Mouse (Mus musculus): ENCODE measurements at regions not wholly inside any gene's neighbourhood (a gene's known extent, or its start where the extent isn't known, plus 50 kb on each side); places are given as distances from the start of the nearest gene placed in this dataset.

DNA sequence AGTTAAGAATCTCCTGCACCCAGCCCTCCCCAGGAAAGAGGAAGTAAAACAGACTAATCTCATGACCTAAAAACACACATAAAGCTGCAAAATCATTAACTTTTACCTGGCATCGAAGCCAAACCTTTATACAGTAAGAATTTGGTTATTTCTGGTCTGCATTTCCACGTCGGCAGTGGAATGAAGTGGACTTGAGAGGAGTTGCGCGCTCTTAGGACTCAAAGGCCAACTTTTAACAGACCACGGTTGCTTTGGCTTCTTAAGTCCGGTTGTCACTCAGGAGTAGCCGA, 159.2 kb upstream of the Nrip1 start:
- H3K4me1 ChIP-seq (ENCODE audit: insufficient read depth): no peaks in the 10 kb centered on the region
- WGBS: 94% methylated on average over 8 of the region's 8 CpGs
- H3K36me3 ChIP-seq (ENCODE audit: insufficient read depth): no peaks in the 10 kb centered on the region
- ATAC-seq (no peak), DNase-seq (no peak)
- H3K27me3 ChIP-seq (ENCODE audit: insufficient read depth, low read length): no peaks in the 10 kb centered on the region
- TF ChIP-seq CTCF (IDR thresholded peaks at IDR 0.05; ENCODE audit: low read depth): no peak
- H3K9me3 ChIP-seq (ENCODE audit: low read length): no peaks in the 10 kb centered on the region
- no peak overlapping the region for H3K4me2 ChIP-seq (ENCODE audit: low read depth)
- no peak overlapping the region for H3K9ac ChIP-seq
- H3K4me3 ChIP-seq (ENCODE audit: low read depth, low read length): no peak overlapping the region
- no peak overlapping the region for H3K27ac ChIP-seq (ENCODE audit: low read depth, low read length)

DNA sequence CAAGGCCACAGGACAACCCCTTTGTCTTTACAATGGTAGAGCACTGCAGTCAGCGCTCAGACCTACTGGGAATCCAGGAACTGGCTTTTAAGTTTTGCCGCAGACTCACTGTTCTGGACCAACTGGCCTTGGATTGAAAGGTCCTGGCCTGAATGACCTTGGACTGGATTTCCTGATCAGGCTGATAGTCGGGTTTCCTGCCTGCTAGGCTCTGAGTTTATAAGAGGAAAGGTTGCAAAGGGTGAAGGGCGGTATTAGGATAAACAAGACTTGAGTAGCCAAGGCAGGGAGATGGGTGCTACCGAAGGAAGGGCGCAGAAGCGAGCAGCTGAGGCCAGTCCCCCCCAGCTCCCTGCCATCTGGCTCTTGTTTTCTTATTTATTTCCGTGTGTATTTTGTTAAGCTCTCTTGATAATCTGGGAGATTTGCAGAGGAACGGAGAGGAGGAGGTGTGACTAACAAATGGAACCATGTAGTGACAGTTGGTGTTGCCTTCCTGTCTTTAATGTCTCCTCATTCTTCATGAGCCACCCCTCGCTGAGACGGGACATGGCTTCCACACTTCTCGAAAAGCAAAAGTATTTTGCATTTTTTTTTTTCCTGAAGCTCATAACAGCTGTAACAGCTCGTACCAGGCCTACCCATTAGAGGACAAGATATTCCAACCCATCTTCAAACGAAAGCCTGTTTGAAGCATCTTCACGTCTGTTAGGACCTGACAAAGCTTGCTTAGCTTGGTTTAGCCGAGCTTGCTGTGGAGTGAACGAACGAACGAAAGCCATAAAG, 158.7 kb upstream of the Nrip1 start:
- Histone ChIP-seq H3K4me3 (ENCODE audit: low read depth, low read length) (no peak overlapping the region), H3K9me3 (ENCODE audit: low read length) (no peaks in the 10 kb centered on the region), H3K4me2 (ENCODE audit: low read depth) (no peak overlapping the region), H3K36me3 (ENCODE audit: insufficient read depth) (no peaks in the 10 kb centered on the region), H3K27ac (ENCODE audit: low read depth, low read length) (no peak overlapping the region), H3K27me3 (ENCODE audit: insufficient read depth, low read length) (no peaks in the 10 kb centered on the region), H3K4me1 (ENCODE audit: insufficient read depth) (no peaks in the 10 kb centered on the region), H3K9ac (no peak overlapping the region)
- no peak for DNase-seq
- no peak for ATAC-seq
- 81% methylated on average over 19 of the region's 19 CpGs for WGBS
- TF ChIP-seq CTCF (IDR thresholded peaks at IDR 0.05; ENCODE audit: low read depth): no peak

DNA sequence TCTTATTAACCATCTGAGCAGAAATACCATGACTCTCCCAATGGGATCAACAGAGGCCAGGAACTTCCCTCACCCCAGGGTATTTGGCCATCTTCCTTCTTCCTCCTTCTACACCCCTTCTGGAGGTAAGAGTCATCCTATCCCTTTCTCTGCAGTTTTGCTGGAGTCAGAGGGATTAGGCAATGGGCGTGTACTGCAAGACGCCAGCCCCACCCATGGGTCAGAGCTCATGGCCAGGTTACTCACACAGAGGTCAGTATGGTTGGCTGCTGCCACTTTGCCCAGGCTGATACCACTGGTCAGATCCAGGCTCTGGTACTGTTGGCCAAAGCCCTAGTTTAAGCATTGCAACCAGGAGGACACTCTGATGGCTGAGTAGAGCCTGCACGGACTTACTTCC, 157.3 kb upstream of the Nrip1 start:
- no peak overlapping the region for H3K9ac ChIP-seq
- no peaks in the 10 kb centered on the region for H3K27me3 ChIP-seq (ENCODE audit: insufficient read depth, low read length)
- ATAC-seq (no peak), DNase-seq (no peak)
- no peaks in the 10 kb centered on the region for H3K36me3 ChIP-seq (ENCODE audit: insufficient read depth)
- no peaks in the 10 kb centered on the region for H3K4me1 ChIP-seq (ENCODE audit: insufficient read depth)
- TF ChIP-seq CTCF (IDR thresholded peaks at IDR 0.05; ENCODE audit: low read depth): no peak
- no peak overlapping the region for H3K4me2 ChIP-seq (ENCODE audit: low read depth)
- no peak overlapping the region for H3K27ac ChIP-seq (ENCODE audit: low read depth, low read length)
- WGBS: 94% methylated on average over 3 of the region's 3 CpGs
- H3K4me3 ChIP-seq (ENCODE audit: low read depth, low read length): no peak overlapping the region
- H3K9me3 ChIP-seq (ENCODE audit: low read length): no peaks in the 10 kb centered on the region

DNA sequence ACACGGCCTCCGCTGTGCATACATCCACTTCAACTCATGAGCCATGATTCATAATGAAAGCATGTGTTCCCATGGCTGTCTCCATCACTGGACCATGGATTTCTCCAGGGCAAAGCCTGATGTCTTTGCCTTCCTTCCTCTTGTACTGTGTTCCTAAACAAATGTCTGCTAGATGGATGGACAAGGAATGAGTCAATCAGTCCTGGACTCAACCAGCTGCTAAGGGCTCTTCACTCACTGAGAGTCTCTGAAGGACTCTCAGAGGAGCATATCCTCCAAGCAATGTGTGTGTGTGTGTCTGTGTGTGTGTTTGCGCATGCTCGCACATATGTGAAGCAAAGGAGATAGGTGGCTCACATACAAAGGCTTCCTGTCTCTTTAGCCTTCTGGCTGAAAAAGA, 156.0 kb upstream of the Nrip1 start:
- no peak overlapping the region for H3K9ac ChIP-seq
- 97% methylated on average over 4 of the region's 4 CpGs for WGBS
- H3K27ac ChIP-seq (ENCODE audit: low read depth, low read length): no peak overlapping the region
- no peaks in the 10 kb centered on the region for H3K36me3 ChIP-seq (ENCODE audit: insufficient read depth)
- H3K4me2 ChIP-seq (ENCODE audit: low read depth): no peak overlapping the region
- no peak for TF ChIP-seq CTCF (IDR thresholded peaks at IDR 0.05; ENCODE audit: low read depth)
- H3K9me3 ChIP-seq (ENCODE audit: low read length): no peaks in the 10 kb centered on the region
- no peaks in the 10 kb centered on the region for H3K27me3 ChIP-seq (ENCODE audit: insufficient read depth, low read length)
- ATAC-seq: no peak
- H3K4me1 ChIP-seq (ENCODE audit: insufficient read depth): no peaks in the 10 kb centered on the region
- no peak for DNase-seq
- H3K4me3 ChIP-seq (ENCODE audit: low read depth, low read length): no peak overlapping the region

DNA sequence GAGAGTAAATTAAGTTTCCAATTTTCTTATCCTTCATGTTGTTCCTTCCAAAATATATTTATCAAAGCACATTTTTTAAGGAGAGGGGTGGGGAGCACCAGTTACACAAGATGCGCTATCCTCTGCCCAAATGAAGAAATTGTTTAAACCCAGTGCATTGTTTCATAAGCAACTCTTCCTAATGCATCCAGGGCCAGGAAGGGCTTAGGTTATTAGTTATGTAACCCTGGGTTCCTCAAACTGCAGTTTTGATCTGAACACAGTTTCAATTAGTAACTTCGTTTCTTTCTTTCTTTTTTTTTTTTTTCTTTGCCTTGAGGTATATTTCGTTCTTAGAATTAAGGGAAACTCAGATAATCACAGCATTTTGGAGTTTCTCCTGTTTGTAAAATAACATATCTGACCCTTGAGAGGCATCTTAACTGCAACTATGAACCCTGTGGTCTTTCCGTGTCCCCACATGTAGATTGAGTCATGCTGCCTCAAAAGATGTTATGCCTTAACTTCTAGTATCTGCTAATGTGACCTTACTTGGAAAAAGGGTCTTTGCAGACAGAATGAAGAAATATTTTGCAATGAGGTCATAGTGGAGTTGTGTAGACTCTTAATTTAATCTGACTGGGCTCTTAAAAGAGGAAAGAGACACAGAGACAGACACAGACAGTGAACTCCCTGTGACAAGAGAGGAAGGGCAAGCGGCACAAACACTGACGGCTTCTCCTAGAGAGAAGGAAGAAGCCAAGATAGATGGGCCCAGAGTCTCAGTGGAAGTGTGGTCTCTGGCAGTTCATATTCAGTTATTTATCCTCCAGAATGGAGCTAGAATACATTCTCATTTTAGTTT, 153.7 kb upstream of the Nrip1 start:
- Histone ChIP-seq H3K4me2 (ENCODE audit: low read depth) (no peak overlapping the region), H3K27me3 (ENCODE audit: insufficient read depth, low read length) (no peaks in the 10 kb centered on the region), H3K4me3 (ENCODE audit: low read depth, low read length) (no peak overlapping the region), H3K4me1 (ENCODE audit: insufficient read depth) (no peaks in the 10 kb centered on the region), H3K27ac (ENCODE audit: low read depth, low read length) (no peak overlapping the region), H3K9me3 (ENCODE audit: low read length) (no peaks in the 10 kb centered on the region), H3K36me3 (ENCODE audit: insufficient read depth) (no peaks in the 10 kb centered on the region), H3K9ac (no peak overlapping the region)
- ATAC-seq (no peak), DNase-seq (no peak)
- no peak for TF ChIP-seq CTCF (IDR thresholded peaks at IDR 0.05; ENCODE audit: low read depth)
- 88% methylated on average over 6 of the region's 6 CpGs for WGBS

DNA sequence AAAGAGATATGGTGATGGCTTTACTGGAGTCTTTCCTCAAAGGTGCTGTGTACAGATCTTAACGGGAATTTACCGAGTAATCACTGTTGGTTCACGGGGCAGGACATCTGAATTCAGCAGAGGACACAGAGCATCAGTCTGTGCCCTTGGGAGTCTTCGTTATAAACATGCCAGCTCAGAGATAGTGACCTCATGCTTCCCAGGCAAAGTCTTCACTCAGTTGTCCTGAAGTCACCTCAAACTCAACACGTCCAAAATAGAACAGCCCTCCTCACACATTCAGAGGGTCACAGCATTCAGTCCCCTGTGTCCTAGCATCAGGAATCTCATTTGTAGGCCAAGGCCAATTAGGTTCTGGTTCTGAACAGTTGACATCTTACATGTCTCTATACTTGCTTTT, 151.9 kb upstream of the Nrip1 start:
- Histone ChIP-seq H3K4me3 (ENCODE audit: low read depth, low read length) (no peak overlapping the region), H3K9me3 (ENCODE audit: low read length) (no peaks in the 10 kb centered on the region), H3K4me1 (ENCODE audit: insufficient read depth) (no peaks in the 10 kb centered on the region), H3K27ac (ENCODE audit: low read depth, low read length) (no peak overlapping the region), H3K27me3 (ENCODE audit: insufficient read depth, low read length) (no peaks in the 10 kb centered on the region), H3K9ac (no peak overlapping the region), H3K36me3 (ENCODE audit: insufficient read depth) (no peaks in the 10 kb centered on the region), H3K4me2 (ENCODE audit: low read depth) (no peak overlapping the region)
- DNase-seq (no peak), ATAC-seq (no peak)
- WGBS: 91% methylated on average over 5 of the region's 5 CpGs
- no peak for TF ChIP-seq CTCF (IDR thresholded peaks at IDR 0.05; ENCODE audit: low read depth)

DNA sequence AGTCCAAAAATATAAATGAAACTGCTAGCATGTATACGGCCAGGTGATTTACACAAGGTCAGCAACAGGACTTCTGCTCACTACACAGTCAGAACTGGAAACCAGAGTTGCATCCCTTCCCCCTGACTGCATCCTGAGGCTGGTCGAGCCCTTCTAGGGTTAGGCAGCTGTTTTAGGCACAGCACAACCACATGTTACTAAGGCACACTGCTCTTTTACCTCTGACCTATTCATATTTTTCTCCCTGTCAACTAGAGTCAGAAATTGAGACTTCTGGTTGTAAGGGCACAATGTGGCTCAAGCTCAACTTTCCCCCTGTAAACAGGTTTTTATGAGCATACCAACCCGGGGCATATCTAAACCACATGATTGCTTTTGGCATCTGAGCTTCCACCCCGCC, 151.3 kb upstream of the Nrip1 start:
- H3K36me3 ChIP-seq (ENCODE audit: insufficient read depth): no peaks in the 10 kb centered on the region
- no peaks in the 10 kb centered on the region for H3K27me3 ChIP-seq (ENCODE audit: insufficient read depth, low read length)
- H3K9me3 ChIP-seq (ENCODE audit: low read length): no peaks in the 10 kb centered on the region
- no peaks in the 10 kb centered on the region for H3K4me1 ChIP-seq (ENCODE audit: insufficient read depth)
- H3K9ac ChIP-seq: no peak overlapping the region
- no peak overlapping the region for H3K4me3 ChIP-seq (ENCODE audit: low read depth, low read length)
- WGBS: 89% methylated on average over 4 of the region's 4 CpGs
- no peak for TF ChIP-seq CTCF (IDR thresholded peaks at IDR 0.05; ENCODE audit: low read depth)
- no peak for ATAC-seq
- no peak for DNase-seq
- H3K4me2 ChIP-seq (ENCODE audit: low read depth): no peak overlapping the region
- H3K27ac ChIP-seq (ENCODE audit: low read depth, low read length): no peak overlapping the region

Data from forebrain, postnatal 0 days (tissue).